Mouse (Mus musculus): ENCODE results near the gene Il1b.

Gene Il1b

DNA sequence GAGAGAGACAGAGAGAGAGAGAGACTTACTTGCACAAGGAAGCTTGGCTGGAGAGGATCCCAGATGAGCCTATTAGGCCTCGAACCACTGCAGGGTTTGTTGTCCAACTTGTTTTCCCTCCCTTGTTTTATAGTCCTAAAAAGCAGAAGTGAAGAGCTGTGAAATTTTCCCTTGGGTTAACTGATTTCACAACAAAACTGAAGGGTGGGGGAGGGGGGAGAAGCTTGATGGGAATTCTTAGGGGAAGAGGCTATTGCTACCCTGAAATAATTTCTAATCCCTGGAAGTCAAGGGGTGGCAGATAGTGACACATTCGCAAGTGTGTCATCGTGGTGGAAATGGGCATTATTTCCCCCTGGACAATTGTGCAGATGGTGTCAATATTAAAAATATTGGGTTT lies at the start of gene Il1b:
Il1b (minus strand) TSS at position 101 of the 400 bp plus-strand sequence.
- no peak for DNase-seq (ENCODE audit: low read depth, low spot score)

DNA sequence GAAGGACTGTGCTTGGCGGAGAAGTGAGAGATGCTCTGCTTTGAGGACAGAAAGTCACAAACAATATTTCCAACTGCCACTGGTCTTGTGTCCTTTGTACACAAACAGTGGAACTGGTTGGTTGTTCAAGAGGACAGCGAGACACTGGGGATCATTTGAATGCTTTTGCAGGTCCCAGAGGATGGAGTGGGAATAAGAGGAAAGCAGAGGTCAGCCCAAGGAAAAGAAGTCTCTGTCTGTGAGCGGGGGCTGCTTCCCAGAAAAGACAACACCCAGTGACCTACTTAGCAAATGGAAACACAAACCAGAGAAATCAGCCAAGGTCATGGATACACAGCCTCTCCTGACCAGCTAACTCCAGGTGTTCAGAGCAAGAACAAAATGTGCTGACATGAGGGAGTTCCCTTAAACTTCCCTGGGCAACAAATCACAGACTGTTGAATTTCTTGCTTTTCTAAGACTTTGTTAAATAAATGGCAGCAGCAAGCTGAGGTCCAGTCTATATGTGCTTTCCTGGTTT lies 48.5 kb upstream of the Il1b start:
- peak; percentile 18 for DNase-seq (ENCODE audit: low read depth, low spot score)

DNA sequence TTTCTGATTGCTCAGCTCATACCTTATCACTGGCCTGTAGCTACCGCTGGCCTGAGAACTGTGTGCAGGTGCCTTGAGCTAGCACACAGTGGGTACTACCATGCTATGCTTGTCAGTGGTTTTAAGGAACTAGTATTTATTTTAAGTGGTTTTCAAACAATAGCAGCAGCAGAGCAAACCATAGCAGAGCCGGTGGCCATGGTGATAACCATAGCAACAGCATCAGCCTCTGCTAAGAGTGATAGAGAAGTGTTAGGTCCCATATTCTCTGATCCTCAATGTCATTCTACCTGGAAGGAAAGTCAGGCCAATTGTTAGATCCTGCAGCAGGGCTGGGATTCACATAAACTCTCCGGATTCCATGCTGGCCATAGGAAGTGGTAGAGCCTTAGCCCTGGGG lies 43.7 kb upstream of the Il1b start:
- no peak for DNase-seq (ENCODE audit: low read depth, low spot score)

DNA sequence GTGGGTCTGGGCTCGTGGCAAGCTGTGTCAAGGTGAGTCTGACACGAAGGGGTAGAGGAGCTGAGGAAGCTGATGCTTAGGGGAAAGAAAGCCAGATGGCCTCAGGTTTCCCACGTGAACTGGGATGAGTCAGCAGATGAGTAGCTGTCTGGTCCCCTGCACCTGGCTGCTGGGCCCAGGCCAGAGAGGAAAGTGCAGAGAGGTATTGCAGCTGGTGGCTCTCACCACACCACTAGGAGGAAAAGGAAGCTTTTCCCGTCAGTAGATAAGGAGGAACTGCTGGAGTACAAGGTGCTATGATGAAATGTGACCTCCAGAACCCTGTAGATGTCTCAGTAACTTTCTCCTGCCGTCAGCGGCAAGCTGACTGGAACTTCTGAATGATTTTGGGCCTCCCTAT lies 42.5 kb upstream of the Il1b start:
- DNase-seq (ENCODE audit: low read depth, low spot score), result no peak

DNA sequence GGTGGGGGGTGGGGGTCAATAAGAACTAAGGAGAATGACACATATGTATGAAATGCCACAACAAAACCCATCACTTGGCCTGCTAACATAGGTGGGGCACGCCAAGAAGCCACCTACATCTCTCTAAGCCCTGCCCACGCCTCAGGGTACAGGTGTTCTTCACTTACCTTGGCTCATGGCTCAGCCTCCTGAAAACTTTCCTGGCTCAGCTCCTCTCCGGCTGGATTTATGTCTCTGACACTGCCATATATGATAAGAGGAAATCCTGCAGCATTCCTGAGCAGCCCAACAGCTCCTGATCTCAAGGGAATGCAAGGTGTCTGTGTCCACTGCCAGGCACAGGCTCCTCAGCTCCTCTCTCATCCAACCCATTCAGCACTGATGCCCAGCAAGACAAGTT lies 40.7 kb upstream of the Il1b start:
- no peak for DNase-seq (ENCODE audit: low read depth, low spot score)

DNA sequence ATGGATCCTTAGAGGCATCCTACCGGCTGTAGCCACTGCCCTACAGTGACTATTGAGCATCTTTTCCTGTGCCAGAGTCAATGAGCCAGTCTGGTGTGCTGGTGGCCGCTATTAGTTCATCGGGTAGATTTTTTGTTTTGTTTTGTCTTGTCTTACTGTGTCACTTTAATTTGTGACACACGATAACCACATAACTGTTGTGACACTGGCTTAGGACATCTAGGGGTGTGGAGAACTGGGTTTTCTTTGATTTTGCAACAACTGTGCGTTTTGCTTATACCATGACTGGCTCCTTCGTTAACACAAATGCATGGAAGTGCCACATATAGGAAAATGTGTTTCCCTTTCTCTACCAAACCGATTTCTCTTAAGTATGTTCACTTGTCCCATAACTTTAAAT lies 39.4 kb upstream of the Il1b start:
- DNase-seq (ENCODE audit: low read depth, low spot score), result no peak

DNA sequence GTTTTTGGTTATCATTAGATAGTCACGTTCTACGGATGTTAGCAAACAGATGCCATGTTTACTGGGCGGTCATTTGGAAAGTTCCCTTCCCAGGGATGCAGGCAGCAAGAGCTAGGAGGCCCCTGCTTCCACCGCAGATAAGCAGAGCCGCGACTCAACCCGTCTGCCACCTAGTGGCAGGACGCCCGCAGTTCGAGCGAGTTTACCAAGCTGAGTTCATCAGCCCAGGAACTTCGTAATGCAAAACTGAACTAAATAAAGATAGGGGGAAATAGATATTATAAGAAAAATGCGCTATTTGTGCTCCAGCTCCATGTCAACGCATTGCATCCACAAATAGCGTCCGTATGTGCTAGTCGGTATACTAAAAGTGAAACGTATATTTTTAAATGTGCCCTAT lies 37.5 kb upstream of the Il1b start:
- no peak for DNase-seq (ENCODE audit: low read depth, low spot score)

DNA sequence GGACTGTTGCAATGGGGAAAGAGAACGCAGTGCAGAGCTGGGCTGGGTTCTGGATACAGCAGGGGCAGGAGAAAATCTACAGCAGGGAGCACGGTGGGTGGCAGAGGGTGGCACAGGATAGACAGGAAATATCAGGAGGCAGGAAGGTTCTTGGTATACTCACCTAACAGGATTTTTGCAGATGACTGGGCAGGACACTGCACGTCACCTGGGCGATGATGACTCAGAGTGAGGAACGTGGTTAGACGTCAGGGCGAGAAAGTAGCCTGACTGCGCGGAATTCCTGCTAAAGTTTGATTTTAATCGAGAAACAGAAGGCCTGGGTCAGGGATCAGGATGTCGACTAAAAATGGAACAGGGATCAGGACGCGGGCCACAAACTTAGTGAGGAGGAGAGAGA lies 36.7 kb upstream of the Il1b start:
- DNase-seq (ENCODE audit: low read depth, low spot score), result no peak

DNA sequence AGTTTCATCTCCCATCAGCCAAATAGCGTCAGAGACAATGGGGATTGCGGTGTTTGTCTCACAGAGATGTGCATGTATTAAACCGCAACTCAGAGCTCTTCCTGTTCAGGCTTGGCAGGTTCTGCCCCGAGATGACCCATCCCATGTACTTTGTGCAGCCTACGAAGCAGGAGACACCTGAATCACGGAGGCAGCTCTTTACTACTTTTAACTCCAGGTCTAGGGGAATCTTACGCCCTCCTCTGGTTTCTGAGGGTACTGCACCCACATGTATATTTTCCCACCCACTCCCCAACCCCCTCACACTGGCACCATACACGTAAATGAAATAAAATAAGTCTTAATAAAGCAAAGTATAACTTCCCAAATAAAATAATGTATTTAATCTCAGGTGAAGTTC lies 35.6 kb upstream of the Il1b start:
- DNase-seq (ENCODE audit: low read depth, low spot score), result no peak

DNA sequence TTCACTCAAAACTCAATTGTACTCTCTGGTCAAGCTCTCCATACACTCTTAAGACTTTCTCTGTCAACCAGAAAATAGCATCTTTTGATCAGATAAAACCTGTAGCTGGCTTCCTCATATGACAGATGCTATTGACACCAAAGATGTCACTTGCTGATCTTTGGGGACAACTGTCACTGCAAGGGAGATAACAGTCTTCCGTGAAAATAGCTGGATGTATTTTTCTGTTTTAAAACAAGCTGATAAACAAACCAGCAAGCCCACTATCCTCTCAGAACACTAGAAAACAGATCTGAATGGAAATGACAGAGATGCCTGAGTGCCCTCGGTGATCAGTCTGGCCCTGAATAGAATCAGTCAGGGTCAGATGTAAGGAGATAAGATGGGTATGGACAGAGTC lies 32.8 kb upstream of the Il1b start:
- DNase-seq (ENCODE audit: low read depth, low spot score), result no peak

DNA sequence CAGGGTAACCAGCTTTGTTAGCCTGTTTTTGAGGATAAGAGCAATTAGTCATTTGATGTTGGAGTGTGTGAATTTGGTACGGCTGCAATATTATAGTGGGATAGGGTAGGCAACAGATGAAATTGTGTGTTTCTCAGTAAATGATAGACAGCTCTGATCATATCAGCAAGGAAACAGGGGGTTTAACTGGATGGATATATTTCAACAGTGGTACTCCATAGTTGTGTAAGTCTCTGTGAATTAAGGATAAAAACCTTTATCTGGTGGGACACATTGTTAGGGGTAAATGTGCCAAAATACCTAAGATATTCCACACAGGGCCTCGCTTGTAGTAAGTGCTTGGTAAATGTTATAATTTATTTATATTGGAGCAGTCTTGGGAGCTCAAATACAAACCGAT lies 31.4 kb upstream of the Il1b start:
- no peak for DNase-seq (ENCODE audit: low read depth, low spot score)

DNA sequence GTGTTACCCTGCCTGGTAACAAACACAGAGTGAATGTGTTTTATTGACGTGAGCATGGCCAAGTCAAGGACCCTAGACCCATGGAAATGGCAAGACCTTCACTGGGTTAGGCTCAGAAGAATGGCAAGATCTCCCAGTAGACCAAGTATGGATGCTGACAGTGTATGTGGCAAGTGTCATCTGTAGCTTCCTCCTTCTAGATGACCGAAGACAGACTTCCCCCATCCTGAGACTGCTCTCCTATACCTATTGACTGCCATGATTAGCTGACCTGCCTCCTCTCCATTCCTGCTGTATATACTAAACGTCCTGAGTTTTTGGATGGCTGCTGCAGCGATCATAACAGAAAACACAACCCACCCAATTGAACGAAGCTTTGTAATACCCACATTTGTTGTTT lies 30.9 kb upstream of the Il1b start:
- DNase-seq (ENCODE audit: low read depth, low spot score), result no peak

DNA sequence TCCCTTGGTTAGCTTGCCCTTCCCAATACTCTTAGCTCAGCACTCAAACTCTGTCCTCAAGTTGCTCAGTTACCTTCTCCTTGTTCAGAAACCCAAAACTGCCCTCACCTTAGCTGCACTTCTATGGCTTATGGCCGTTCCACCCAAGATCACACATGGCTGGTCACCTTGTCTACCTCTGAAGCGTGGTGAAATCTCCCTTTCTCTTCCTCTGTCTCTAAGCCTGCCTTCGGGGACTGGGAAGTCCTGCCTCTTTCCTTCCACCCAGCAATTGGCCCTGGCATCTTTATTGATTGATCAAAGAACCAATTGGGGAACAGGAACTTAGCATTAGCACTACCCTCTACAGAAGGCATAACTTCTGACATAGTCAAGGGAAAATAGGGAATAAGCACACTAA lies 27.2 kb upstream of the Il1b start:
- DNase-seq (ENCODE audit: low read depth, low spot score), result no peak

DNA sequence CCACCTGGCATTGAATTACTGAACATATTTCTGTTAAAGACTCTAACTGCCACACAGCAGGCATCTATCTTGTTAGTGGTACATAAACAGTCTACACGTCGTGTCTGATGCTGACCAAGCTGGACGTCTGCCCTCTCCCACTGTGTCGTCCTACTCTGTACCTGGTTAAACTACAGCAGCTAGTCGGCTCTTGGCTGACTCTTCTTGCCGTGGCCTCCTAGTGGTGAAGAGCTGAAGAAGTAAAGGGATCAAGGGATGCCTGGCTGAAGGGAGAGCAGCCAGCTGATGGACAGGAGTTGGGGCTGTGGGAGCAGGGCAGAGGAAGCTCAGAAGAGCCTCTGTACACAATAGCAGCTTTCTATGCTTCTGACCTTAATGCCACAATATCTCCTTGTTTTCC lies 22.6 kb upstream of the Il1b start:
- no peak for DNase-seq (ENCODE audit: low read depth, low spot score)

DNA sequence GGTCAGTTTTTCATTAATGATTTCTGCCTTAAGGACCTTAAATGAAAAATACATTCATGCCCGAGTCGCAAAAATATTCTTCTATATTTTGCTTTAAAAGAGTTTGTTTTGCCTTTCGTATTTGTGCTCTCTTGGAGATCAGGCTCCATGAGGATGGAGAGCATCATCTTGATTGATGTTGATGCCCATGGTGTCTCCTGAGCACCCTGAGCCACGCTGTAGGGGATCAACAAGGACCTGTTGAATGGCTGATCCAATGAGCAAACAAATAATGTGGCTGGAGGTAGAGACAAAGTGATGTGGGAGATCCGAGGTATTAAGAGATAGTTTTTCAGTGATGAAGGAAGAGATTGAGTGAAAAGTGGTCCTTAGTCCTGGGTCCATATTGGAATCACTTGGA lies 19.2 kb upstream of the Il1b start:
- no peak for DNase-seq (ENCODE audit: low read depth, low spot score)

DNA sequence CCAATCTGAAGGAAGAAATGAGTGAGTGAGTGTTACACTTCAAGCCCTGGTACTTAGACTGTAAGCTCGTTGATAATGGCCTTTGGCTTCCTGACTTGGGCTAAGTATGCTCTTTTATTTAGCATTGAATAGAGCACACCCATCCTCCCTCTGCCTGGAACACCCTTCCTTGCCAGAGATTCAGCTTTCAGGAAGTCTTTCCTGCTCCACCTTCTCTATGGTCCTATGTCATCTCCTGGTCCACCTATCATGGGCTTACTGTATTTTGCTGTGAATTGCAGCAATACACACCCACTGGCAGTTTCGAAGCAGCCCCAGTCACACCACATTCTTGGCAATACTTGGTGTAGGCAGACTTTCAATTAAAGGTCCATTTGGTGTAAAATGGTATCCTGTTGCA lies 18.4 kb upstream of the Il1b start:
- no peak for DNase-seq (ENCODE audit: low read depth, low spot score)

DNA sequence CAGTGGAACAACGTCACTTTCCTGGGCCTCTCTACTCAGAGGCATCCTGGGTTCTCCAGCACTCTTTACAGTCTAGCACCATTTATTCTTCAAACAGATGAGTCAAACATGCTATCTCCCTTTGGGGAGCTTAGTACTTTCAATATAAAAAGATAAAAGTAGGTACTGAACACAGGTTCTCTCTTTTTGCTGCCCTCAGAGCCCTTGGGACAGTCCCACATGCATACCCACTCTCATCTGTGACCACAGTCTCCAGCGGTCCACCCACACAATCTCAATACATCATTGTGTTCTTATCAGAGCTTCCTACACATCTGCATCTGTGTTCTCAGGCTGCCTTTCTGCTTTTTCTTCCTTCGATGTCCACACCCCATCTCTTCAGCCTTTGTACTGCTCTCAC lies 14.4 kb upstream of the Il1b start:
- DNase-seq (ENCODE audit: low read depth, low spot score), result no peak

DNA sequence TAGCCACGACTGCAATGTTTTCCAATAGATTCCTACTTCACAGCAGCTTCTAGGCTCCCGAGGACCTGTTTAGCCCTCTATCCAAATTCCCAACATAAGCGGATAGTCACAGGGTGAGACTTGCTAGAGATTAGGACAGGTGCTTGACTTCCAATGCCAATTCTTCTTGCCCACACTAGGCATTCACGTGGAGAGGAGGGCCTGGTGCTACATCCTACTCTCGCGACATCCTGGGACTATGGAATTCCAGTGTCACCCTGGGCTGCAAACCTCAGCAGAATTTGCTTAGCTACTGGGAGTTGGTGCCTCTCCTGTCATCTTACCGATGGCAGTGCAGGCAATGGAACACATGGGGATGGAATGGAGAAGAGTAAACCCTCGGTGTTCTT lies 13.3 kb upstream of the Il1b start:
- no peak for DNase-seq (ENCODE audit: low read depth, low spot score)

DNA sequence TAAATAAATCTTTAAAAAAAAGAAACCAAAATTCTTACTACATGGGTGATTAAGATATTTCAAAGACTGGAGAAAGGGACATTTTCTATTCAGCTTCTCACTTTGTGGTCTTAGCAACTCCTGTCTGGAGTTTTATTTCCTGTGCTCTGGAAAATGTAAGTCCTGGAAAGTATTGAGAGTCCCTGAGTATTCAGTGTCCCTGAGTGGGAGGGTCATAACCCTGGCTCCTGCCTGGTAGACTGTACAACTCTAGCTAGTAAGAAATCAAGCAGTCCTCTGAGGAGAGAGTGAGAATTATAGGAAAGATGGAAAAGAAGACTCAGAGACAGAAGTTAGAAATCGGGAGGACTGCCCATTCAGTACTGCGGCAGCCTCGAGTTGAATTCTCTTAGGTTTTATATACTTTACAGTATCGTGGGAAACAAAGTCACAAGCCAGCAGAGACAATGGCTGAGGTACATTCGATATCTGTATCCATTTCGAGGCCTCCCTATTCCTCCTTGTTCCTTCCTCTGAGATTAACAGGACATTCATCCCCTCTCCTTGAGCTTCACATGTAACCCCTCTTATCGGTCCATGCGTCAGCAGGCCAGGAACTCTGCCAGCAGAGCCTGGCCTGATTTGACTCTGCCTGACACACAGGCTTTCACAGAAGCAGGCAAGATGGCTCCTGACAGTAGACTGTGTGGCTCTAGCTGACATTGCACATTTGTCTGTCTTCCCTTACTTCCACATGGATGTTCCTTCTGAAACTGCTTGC lies 12.8 kb upstream of the Il1b start:
- DNase-seq (ENCODE audit: low read depth, low spot score), result no peak

DNA sequence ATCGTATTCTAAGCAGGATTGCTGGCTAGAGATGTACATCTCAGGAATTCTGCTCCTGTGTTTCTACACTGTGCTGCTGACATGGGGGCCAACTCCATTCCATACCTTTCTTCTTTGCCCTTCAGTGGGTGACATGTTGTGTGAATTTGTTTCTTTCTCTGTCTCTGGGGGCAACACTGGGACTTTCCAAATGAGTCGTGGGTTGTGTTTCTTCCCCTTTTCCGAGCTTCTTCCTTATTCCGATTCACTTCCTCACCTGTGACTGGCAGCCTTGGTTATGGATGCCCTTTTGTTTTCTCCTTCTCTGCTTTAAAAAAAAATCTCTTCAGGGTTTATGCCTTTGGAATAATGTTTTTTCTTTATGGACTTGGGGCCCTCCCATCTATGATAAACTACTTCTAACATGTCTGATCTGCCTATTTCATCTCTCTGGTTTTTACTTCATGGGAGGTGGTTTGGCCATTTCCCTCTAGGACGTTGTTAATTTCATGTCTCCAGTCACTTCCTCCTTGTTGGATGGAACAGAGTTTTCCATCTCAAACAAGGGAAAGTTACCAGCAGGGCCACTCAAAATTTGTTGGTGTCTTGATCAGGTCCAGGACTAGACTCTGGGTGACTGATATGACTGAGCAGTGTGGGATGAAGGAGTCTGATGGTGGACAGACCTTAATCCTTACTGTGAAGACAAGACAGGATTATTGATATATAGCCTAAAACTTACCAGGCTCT lies 10.0 kb upstream of the Il1b start:
- no peak for DNase-seq (ENCODE audit: low read depth, low spot score)

DNA sequence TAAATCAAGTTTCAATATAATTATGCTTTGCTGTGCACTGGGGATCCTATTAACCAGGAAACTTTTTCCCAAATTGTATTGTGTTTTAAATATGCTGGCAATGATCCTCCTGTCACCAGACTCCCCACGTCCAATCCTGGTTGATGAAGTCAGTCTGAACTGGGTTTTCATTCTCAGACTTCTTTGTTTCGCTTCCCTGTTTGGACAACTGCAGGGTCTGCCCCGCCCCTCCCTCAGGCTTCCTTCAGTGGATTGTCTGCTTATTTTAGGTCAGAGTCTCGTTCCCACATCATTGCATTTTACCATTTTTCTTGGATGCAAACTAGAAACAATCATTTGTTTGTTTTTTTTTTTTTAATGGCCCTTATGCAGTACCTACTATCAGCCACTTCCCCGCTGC lies 9.3 kb upstream of the Il1b start:
- DNase-seq (ENCODE audit: low read depth, low spot score), result no peak

DNA sequence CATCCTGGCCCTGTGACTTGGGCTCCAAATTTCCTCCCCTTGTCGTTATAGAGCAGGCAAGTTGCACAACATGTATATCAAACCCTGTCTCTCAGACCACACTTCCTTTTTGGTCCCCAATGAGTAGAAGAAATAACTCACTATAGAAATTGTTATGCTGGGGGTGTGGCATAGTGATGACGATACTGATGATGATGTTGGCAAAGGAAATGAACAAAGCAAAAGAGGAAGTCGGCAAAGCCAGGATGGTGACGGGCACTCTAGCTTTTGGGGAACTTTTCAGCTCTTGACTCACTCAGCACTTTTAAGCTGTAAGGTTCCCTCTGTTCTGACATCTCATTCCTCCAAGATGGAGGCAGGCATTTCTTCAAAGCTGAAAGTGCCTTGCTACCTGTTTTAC lies 2.4 kb upstream of the Il1b start:
- DNase-seq (ENCODE audit: low read depth, low spot score), result peak; percentile 29

DNA sequence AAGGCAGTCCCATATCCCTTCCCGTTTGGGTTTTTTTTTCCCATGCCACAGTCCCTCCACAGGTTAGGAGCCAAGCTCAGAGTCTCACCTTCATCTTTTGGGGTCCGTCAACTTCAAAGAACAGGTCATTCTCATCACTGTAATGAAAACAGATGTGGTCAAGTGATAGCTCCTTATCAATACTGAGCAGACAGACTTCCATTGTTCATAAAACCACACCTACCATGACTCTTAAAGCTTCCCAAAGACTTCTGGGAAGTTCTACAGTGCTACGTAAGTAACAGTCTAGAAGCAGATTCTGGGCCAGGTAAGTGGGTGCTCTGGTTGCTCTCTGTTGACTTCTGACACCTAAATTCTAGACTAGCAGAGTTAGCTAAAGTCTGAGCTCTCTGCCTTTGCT lies 1.3 kb downstream of the Il1b start:
- DNase-seq (ENCODE audit: low read depth, low spot score), result no peak

Data from skeletal muscle tissue, adult 2 months (tissue).